Mouse (Mus musculus) G1E (cell line): Measurements from ENCODE around the gene Mylip.

Experiments
- CTCF ChIP-seq: IDR thresholded peaks from 2 replicates; pipeline ENCODE4 v1.5.1; 2012; ENCODE audit warnings: low read depth, low read length, inconsistent platforms, mixed read lengths
- GATA1 ChIP-seq: IDR thresholded peaks from 2 replicates; pipeline ENCODE4 v1.6.1; 2012; ENCODE audit warnings: borderline replicate concordance, low read length, inconsistent platforms, mixed read lengths
- POLR2AphosphoS5 ChIP-seq: IDR thresholded peaks from 2 replicates; pipeline ENCODE4 v1.6.1; 2012; ENCODE audit warnings: low read depth, low read length, inconsistent platforms; ENCODE audit not compliant: insufficient replicate concordance
- TAL1 ChIP-seq: conservative IDR thresholded peaks from 2 replicates; pipeline ENCODE4 v1.6.1; 2012; ENCODE audit warnings: low read depth, low read length, inconsistent platforms, mixed read lengths

DNA sequence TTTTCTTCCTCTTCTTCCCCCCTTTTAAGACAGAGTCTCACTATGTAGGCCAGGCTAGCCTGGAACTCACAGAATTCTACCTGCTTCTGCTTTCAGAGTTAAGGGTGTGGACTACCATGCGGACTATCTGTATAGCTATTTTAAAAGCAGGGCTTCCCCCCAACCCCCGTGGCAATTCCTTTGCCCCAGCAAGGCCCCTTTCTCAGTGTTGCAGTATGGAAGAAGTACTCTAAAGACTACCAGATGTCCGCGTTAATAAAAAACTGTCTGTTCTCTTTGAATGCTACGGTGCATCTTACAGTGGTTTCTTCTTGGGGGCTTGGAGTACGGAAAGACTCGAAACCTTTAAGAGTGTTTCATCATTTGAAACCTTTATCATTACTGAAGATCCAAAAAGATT is 12.3 kb downstream of the Mylip start:
- TF ChIP-seq CTCF (no peak), TAL1 (no peak), GATA1 (no peak), POLR2AphosphoS5 (no peak)
